Mouse (Mus musculus) layer of hippocampus, adult 2 months (tissue): Measurements from ENCODE around the gene Prdm13. TPM values are rescaled to one million over a fixed set of nuclear protein-coding genes. Genes with fewer than 3 reads are reported as not detected.

Experiments
- DNase-seq, 2 experiments: peaks; one replicate each; pipeline ENCODE4 v3.0.0; 2022; ENCODE audit warnings: low spot score in 2 of 2
- H3K27ac ChIP-seq: fragments of 200-600 bp; 2 replicates; pipeline ENCODE4 v1.8.1; 2022
- H3K4me3 ChIP-seq: fragments of 200-600 bp; 2 replicates; pipeline ENCODE4 v1.8.1; 2022; ENCODE audit warnings: mild to moderate bottlenecking
- CTCF ChIP-seq: fragments of 200-600 bp; conservative IDR thresholded peaks from 2 replicates; pipeline ENCODE4 v1.8.1; 2022; ENCODE audit warnings: antibody characterized with exemption, mild to moderate bottlenecking, moderate library complexity
- total RNA-seq, 2 experiments: library from RNA; stranded (reverse); gene quantifications; 2 replicates each; pipeline ENCODE4 v1.2.3; 2021

Prdm13 gene
- total RNA-seq, 2 experiments from 2014 or later, result not detected

GRCm38 (mm10) chr4:21628367-21629274 lies 57.1 kb downstream of the Prdm13 start:
- no peak overlapping the region for H3K27ac ChIP-seq
- DNase-seq, result no peak
- no peak overlapping the region for H3K4me3 ChIP-seq
- no peak for TF ChIP-seq CTCF

Other genes starting within 250 kb of the Prdm13 start
- gene Ccnc, start 41.7 kb upstream of the Prdm13 start, total RNA-seq, result 10 to 100 TPM; 35.2 to 37.9 TPM
- 10 to 100 TPM; 49.7 to 51.8 TPM for gene Usp45, start 81.2 kb upstream of the Prdm13 start, total RNA-seq
- 10 to 100 TPM; 23.0 to 24.9 TPM for gene Tstd3, start 81.2 kb upstream of the Prdm13 start, total RNA-seq
- gene Pnisr, start 161.6 kb upstream of the Prdm13 start, total RNA-seq, result 100 to 1,000 TPM; 222 to 250 TPM
- 10 to 100 TPM; 12.1 to 13.3 TPM for gene Coq3, start 193.7 kb upstream of the Prdm13 start, total RNA-seq
- gene Faxc, start 245.4 kb upstream of the Prdm13 start, total RNA-seq, result 10 to 100 TPM; 49.5 to 52.4 TPM